Mouse (Mus musculus) gastrocnemius, adult 2 months (tissue): Measurements from ENCODE around the gene Srrm4. TPM values are rescaled to one million over a fixed set of nuclear protein-coding genes. Genes with fewer than 3 reads are reported as not detected.

Experiments used
- DNase-seq: peaks from one replicate; pipeline ENCODE4 v3.0.0; 2022
- H3K27ac ChIP-seq: fragments of 200-600 bp; 2 replicates; pipeline ENCODE4 v1.8.1; 2022; ENCODE audit warnings: mild to moderate bottlenecking
- H3K4me3 ChIP-seq: fragments of 200-600 bp; 2 replicates; pipeline ENCODE4 v1.8.1; 2022; ENCODE audit warnings: mild to moderate bottlenecking, moderate library complexity
- CTCF ChIP-seq: fragments of 200-600 bp; IDR thresholded peaks from 2 replicates; pipeline ENCODE4 v1.8.1; 2022; ENCODE audit warnings: antibody characterized with exemption, mild to moderate bottlenecking, moderate library complexity
- intact Hi-C: fragments of 180-260 bp; cut with DNase I; formaldehyde crosslinking; loops from one replicate; pipeline ENCODE4 v1.15.1; 2025
- total RNA-seq, 2 experiments: library from RNA; stranded (reverse); gene quantifications; 2 replicates each; pipeline ENCODE4 v1.2.3; 2021

The Srrm4 gene
- total RNA-seq, 2 experiments from 2014 or later: 0.15 to 0.47 TPM

DNA sequence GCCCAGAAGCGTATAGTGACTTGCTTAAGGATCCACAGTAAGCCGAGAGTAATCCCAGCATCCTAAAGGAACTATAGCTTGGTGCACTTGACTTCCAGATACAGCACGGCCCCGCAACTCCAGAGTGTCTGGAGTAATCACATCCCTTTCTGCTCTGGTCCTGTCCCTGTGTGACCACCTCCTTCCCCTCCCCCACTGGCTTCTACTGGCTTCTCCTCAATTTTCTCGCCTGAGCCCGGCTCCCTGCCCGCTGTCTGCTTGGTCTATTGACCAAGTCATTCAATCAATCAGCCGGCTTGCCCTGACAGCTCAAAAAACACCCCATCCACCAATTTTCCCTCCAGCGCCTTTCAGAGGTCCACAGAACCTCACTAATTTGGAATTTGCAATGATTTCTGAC lies 96.2 kb downstream of the Srrm4 start:
- TF ChIP-seq CTCF: no peak
- Histone ChIP-seq H3K4me3 (no peak overlapping the region), H3K27ac (no peak overlapping the region)
- DNase-seq: no peak
- intact Hi-C loops: no loop called here

GRCm38 (mm10) chr5:116494377-116494776 lies 97.2 kb downstream of the Srrm4 start:
- no peak overlapping the region for H3K4me3 ChIP-seq
- TF ChIP-seq CTCF: no peak
- DNase-seq: no peak
- intact Hi-C loops: no loop called here
- H3K27ac ChIP-seq: no peak overlapping the region

GRCm38 (mm10) chr5:116492726-116493125 lies 98.9 kb downstream of the Srrm4 start:
- no peak for TF ChIP-seq CTCF
- DNase-seq: no peak
- intact Hi-C loops: no loop called here
- Histone ChIP-seq H3K27ac (no peak overlapping the region), H3K4me3 (no peak overlapping the region)

- DNase-seq: no peak
- no peak overlapping the region for H3K4me3 ChIP-seq
- no peak overlapping the region for H3K27ac ChIP-seq
- TF ChIP-seq CTCF: no peak
- intact Hi-C loops: no loop called here
These were observed 99.7 kb downstream of the Srrm4 start for GRCm38 (mm10) chr5:116491794-116492420.

GRCm38 (mm10) chr5:116490826-116491225 lies 100.8 kb downstream of the Srrm4 start:
- DNase-seq: no peak
- intact Hi-C loops: no loop called here
- no peak overlapping the region for H3K4me3 ChIP-seq
- no peak overlapping the region for H3K27ac ChIP-seq
- TF ChIP-seq CTCF: no peak

DNA sequence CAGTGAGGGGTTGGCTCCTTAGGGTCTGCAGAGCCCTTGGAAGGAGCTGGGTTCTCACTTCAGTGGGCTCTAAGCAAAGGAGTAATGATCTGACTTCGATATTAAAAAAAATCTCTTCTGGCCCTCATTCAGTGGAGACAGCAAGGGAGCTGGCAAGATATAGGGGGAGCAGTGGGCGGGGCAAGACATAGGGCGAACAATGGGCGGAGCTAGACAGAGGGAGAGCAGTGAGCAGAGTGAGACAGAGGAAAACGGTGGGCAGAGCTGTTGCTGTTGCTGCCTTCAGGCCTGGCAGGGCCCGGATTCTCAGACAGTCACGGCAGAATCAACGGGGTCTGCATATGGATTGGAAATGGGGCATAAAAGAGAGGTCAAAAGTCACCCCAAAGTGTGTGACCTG lies 102.0 kb downstream of the Srrm4 start:
- no peak for TF ChIP-seq CTCF
- DNase-seq: no peak
- Histone ChIP-seq H3K27ac (no peak overlapping the region), H3K4me3 (no peak overlapping the region)
- intact Hi-C loops: no loop called here

DNA sequence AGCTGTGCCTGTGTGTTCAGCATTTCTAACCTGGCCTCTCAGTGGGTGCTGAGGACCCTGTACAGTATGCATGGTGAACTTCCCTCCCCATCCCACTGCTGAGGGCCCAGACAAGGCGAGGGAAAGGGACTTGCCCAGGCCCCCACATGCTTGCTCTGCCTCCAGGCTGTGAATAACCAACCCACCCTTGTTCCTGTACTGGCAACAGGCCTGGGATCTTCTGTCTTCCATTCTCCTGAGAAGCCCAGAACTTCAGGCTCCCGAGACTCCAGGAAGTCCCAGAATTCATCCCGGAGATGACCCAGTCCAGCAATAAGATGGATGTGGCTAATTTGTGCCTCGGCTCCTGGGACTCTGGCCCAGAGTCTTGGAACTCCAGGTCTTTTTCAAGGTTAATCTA lies 105.5 kb downstream of the Srrm4 start:
- H3K4me3 ChIP-seq: no peak overlapping the region
- no peak overlapping the region for H3K27ac ChIP-seq
- TF ChIP-seq CTCF: no peak
- no peak for DNase-seq
- intact Hi-C loops: no loop called here

DNA sequence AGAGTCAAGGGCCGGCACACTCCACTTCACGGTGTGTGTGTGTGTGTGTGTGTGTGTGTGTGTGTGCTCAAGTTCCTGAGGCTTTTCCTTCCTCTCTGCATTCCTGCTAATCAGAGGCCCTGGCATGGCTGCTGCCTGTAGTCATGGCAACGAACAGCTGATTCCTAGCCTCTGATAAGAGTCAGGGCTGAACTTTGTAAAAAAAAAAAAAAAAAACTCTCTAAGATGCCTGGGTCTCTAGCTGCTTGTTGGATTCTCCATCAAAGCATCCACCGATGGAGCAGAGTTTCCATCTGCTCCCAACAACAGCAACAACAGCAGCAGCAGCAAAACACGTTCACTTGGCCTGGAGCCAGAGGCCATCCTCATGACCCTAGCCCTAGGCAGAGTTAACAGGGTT lies 106.5 kb downstream of the Srrm4 start:
- no peak for TF ChIP-seq CTCF
- intact Hi-C loops: no loop called here
- Histone ChIP-seq H3K4me3 (no peak overlapping the region), H3K27ac (no peak overlapping the region)
- no peak for DNase-seq

DNA sequence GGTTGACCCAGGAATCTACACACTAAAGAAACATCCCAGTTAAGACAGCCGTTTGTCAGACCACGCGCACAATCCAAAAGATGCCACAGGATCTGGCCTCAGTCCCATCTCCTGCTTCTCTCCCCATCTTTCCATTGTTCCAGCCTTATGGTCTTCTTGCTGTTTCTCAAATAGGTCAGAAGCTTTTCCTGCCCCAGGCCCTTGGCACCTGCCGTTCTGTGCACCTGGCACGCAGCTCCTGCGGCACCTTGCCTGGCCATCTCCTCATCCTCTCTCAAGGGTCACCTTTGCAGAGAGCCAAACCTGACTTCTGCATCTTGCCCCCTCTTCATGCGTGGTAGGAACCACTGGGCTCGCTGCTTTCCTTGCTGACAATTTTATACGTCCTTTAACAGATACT lies 107.4 kb downstream of the Srrm4 start:
- no peak for TF ChIP-seq CTCF
- intact Hi-C loops: no loop called here
- no peak overlapping the region for H3K4me3 ChIP-seq
- H3K27ac ChIP-seq: no peak overlapping the region
- no peak for DNase-seq

GRCm38 (mm10) chr5:116478607-116479371 lies 112.8 kb downstream of the Srrm4 start:
- intact Hi-C loops: no loop called here
- Histone ChIP-seq H3K4me3 (no peak overlapping the region), H3K27ac (no peak overlapping the region)
- DNase-seq: no peak
- TF ChIP-seq CTCF: no peak

DNA sequence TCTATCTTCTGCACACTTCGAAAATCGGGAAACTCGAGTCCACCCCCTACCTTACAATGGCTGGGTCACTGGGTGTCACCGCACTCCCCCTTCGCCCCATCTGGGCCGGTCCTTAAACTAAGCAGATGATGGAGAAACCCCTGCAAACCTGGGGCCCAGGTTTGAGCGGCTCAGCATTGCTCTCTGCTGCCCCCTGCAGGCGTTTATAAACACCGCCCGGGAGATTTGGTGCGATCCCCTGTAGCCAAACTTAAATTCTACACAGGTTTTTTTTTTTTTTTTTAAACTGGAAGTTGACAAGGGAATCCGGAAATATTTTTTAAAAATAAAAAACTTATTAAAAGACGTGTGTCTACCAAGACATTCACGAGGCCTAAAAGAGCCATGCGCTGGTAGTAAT lies 115.6 kb downstream of the Srrm4 start:
- no peak overlapping the region for H3K27ac ChIP-seq
- H3K4me3 ChIP-seq: no peak overlapping the region
- DNase-seq: peak; percentile 47
- intact Hi-C loops: loop anchor here (1.0 to 2.0 kb wide), 3 partner anchors 89 to 353 kb away; no protein-coding TSS in a partner anchor
- peak; percentile 81 for TF ChIP-seq CTCF

DNA sequence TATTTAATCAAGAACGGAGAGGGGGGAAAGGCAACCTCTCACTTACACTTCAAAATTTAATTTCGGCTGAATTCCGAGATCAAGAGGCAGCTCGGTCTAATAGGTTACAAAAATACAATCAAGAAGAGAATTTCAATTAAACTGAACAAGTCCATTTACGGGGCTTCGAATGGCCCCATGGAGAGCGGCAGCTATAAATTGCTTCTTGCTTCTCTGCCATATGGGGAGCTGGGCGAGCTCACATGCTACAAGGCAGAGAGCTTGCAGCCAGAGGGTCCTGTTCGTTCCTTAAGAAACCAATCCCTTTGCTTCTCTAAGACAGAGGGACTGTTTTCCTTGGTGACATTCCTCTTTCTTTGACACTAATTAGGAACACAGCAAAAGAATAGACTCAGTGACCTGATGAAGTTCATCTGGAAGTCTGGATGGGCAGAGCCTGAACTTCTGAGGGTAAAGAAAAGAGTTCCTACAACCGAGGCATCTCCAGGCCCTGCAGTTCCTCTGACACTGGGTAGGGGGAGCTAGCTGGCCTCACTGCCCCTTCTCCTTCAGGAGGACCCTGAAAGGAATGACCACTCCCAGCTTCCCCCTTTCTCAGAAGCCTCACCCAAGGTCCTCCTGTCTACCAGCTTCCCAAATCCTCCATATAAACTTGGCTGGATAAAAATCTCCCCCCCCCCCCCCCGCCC lies 130.1 kb downstream of the Srrm4 start:
- no peak overlapping the region for H3K4me3 ChIP-seq
- H3K27ac ChIP-seq: no peak overlapping the region
- no peak for DNase-seq
- intact Hi-C loops: no loop called here
- peak; percentile 47 for TF ChIP-seq CTCF

- no peak for DNase-seq
- Histone ChIP-seq H3K4me3 (no peak overlapping the region), H3K27ac (no peak overlapping the region)
- TF ChIP-seq CTCF: no peak
- intact Hi-C loops: no loop called here
These were observed 131.6 kb downstream of the Srrm4 start for GRCm38 (mm10) chr5:116459970-116460369.
